Mouse (Mus musculus) kidney, embryonic 15.5 days (tissue): ENCODE results near the gene Tmem62. TPM values are rescaled to one million over a fixed set of nuclear protein-coding genes. Genes with fewer than 3 reads are reported as not detected.
A peak's percentile ranks its signal among the peaks of the same experiment; 100 is the strongest.
"Not testable (repeated sequence)": the region's sequence is repeated elsewhere in the genome, so short reads cannot be mapped to it uniquely, and the experiment has no call there.

Experiments used
- ATAC-seq: fragments of 200-750 bp; cut with Nextera tagmentation; replicated peaks from 2 replicates; pipeline ENCODE4 v1.8.0; 2017; ENCODE audit warnings: moderate TSS enrichment; ENCODE audit not compliant: low FRiP score
- H3K27ac ChIP-seq: fragments of 300-500 bp; sonication (generic); 2 replicates; pipeline ENCODE4 v1.5.1; 2015; ENCODE audit warnings: mild to moderate bottlenecking, inconsistent platforms
- H3K27me3 ChIP-seq: fragments of 300-500 bp; sonication (generic); 2 replicates; pipeline ENCODE4 v1.6.1; 2015; ENCODE audit warnings: inconsistent platforms
- H3K36me3 ChIP-seq: fragments of 300-500 bp; sonication (generic); 2 replicates; pipeline ENCODE4 v1.6.1; 2015; ENCODE audit warnings: inconsistent platforms
- H3K4me1 ChIP-seq: fragments of 300-500 bp; sonication (generic); 2 replicates; pipeline ENCODE4 v1.6.1; 2015; ENCODE audit warnings: inconsistent platforms
- H3K4me2 ChIP-seq: fragments of 300-500 bp; sonication (generic); 2 replicates; pipeline ENCODE4 v1.6.1; 2015; ENCODE audit warnings: moderate library complexity, mild to moderate bottlenecking, inconsistent platforms
- H3K4me3 ChIP-seq: fragments of 300-500 bp; sonication (generic); replicated peaks from 2 replicates; pipeline ENCODE4 v1.5.1; 2015; ENCODE audit warnings: mild to moderate bottlenecking, inconsistent platforms
- H3K9ac ChIP-seq: fragments of 300-500 bp; sonication (generic); 2 replicates; pipeline ENCODE4 v1.6.1; 2015; ENCODE audit warnings: mild to moderate bottlenecking, inconsistent platforms
- H3K9me3 ChIP-seq: fragments of 300-500 bp; sonication (generic); replicated peaks from 2 replicates; pipeline ENCODE4 v1.6.1; 2016; ENCODE audit warnings: inconsistent platforms
- WGBS: fragments of 180-500 bp; shearing (Covaris S2); methylation state at CpG from one replicate; pipeline ENCODE4 v1.1.7; 2015; ENCODE audit warnings: mixed read lengths; 5-methylcytosine and 5-hydroxymethylcytosine counted together
- microRNA-seq: library from miRNA; unstranded; fragments of <30 nt; microRNA quantifications from one replicate; pipeline ENCODE4, GENCODE M21; 2016
- polyA plus RNA-seq: library from polyadenylated mRNA; unstranded; fragments of >200 nt; fragmentation: Nextera tagmentation; extraction: Ambion mirVana; gene quantifications from 2 replicates; pipeline ENCODE4 v1.2.1, GENCODE M21; 2015

The Tmem62 gene
- polyA plus RNA-seq, 1 experiment from 2014 or later: 5.7 TPM

DNA sequence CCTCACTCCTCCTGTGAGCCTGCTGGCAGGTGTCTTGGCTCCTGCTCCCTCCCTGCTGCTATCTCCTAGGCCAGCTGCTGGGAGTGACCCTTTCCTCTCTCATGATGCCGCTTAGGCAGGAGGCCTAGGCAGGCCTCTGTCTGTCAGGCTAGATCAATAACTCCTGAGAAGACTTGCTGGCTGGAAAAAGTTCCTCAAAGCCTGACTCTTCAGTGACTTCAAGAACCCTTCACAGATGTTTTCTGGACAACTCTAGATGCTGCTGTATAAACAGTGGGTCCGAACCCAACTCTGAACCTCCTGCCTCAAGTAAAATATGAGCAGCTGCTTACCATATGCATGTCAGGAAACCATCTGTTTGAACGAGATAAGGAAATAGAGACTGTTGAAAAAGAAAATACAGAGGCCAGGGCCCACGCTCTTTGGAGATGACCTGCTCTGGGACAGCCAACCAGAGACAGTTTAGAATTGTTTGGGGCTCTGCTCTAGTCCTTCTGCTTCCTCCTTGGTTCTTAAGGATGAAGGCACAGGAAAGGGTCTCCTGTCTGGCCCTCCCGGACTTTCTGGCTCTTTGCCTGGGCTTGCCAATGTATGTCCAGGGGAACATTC is 60.0 kb downstream of the Tmem62 start, which contains the start of gene Epb42:
TSS of gene Epb42 (minus strand) at position 340 of the 609 bp plus-strand sequence.
- H3K9ac ChIP-seq: no peak within 1 kb of the TSS
- no peaks in the 10 kb centered on the region for H3K36me3 ChIP-seq
- peak; percentile 89 for ATAC-seq
- H3K4me3 ChIP-seq: no peak within 1 kb of the TSS
- H3K4me2 ChIP-seq: no peak within 1 kb of the TSS
- WGBS: 52% methylated on average over 5 of the region's 5 CpGs
- no peaks in the 10 kb centered on the region for H3K4me1 ChIP-seq
- H3K27ac ChIP-seq: no peak within 1 kb of the TSS
- H3K9me3 ChIP-seq: no peaks in the 10 kb centered on the region
- H3K27me3 ChIP-seq: no peaks in the 10 kb centered on the region

DNA sequence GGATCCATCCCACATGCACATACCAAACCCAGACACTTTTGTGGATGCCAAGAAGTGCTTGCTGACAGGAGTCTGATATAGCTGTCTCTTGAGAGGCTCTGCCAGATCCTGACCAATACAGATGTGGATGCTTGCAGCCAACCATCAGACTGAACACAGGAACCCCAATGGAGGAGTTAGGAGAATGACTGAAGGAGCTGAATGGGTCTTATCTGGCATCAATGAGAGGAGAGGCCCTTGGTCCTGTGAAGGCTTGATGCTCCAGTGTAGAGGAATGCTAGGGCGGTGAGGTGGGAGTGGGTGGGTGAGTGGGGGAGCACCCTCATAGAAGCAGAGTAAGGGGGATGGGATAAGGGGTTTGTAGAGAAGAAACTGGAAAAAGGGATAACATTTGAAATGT is 62.0 kb downstream of the Tmem62 start:
- not testable (repeated sequence) for H3K4me2 ChIP-seq, H3K27me3 ChIP-seq, H3K27ac ChIP-seq, H3K4me3 ChIP-seq, H3K9ac ChIP-seq, ATAC-seq, H3K4me1 ChIP-seq, H3K36me3 ChIP-seq, H3K9me3 ChIP-seq
- WGBS: 95% methylated on average over 1 of the region's 1 CpGs

DNA sequence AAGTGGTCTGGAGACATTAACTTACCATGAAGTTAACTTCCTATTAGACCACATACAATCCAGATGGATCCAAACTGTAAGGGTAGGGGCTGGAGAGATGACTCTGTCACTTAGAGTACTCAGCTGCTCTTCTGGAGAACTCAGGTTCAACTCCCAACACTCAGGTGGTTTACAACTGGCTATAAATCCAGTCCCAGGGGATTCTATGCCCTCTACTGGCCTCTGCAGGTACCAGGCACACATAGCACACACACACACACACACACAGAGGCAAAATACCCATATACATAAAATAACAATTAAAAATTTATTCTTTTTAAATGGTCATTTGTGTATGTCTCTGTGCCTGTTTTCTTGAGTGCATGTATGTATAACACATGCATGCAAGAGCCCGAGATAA is 62.6 kb downstream of the Tmem62 start:
- ATAC-seq: no peak
- no peak overlapping the region for H3K9ac ChIP-seq
- no peak overlapping the region for H3K27ac ChIP-seq
- no peak overlapping the region for H3K4me3 ChIP-seq
- no peaks in the 10 kb centered on the region for H3K36me3 ChIP-seq
- H3K4me2 ChIP-seq: no peak overlapping the region
- 96% methylated on average over 1 of the region's 1 CpGs for WGBS
- H3K9me3 ChIP-seq: no peaks in the 10 kb centered on the region
- no peaks in the 10 kb centered on the region for H3K4me1 ChIP-seq
- H3K27me3 ChIP-seq: no peaks in the 10 kb centered on the region

GRCm38 (mm10) chr2:121041098-121041497 is 64.3 kb downstream of the Tmem62 start:
- 42% methylated on average over 5 of the region's 5 CpGs for WGBS
- Histone ChIP-seq H3K4me1 (no peaks in the 10 kb centered on the region), H3K27ac (no peak overlapping the region), H3K9ac (no peak overlapping the region), H3K36me3 (no peaks in the 10 kb centered on the region), H3K9me3 (no peaks in the 10 kb centered on the region), H3K27me3 (no peaks in the 10 kb centered on the region), H3K4me2 (no peak overlapping the region), H3K4me3 (no peak overlapping the region)
- ATAC-seq: no peak

DNA sequence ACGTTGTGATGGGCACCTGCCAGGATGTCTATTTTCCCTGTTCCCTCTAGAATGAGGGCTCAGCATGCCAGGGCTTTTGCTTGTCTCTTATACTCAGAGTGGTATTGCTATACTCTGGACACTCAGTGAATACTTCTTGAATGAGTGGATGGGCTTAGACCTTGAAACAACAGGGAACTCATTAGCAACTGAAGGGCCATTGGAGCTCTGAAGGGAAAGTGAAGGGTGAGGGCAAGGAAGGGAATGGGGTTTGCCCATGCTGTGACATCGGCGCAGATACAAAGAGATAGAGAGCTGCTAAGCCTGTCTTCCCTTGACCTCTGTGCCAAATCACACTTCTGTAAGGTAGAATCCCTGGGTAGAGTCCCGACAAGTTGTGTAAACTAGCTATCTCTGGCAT is 68.8 kb downstream of the Tmem62 start:
- no peak for ATAC-seq
- no peak overlapping the region for H3K4me3 ChIP-seq
- H3K27ac ChIP-seq: no peak overlapping the region
- no peak overlapping the region for H3K4me2 ChIP-seq
- H3K27me3 ChIP-seq: no peaks in the 10 kb centered on the region
- no peaks in the 10 kb centered on the region for H3K4me1 ChIP-seq
- no peak overlapping the region for H3K9ac ChIP-seq
- no peaks in the 10 kb centered on the region for H3K9me3 ChIP-seq
- no peaks in the 10 kb centered on the region for H3K36me3 ChIP-seq
- WGBS: 81% methylated on average over 4 of the region's 4 CpGs

- H3K4me3 ChIP-seq: no peak overlapping the region
- no peak overlapping the region for H3K27ac ChIP-seq
- no peaks in the 10 kb centered on the region for H3K36me3 ChIP-seq
- no peak for ATAC-seq
- H3K9ac ChIP-seq: no peak overlapping the region
- H3K9me3 ChIP-seq: no peaks in the 10 kb centered on the region
- H3K4me2 ChIP-seq: no peak overlapping the region
- 89% methylated on average over 5 of the region's 5 CpGs for WGBS
- H3K27me3 ChIP-seq: no peaks in the 10 kb centered on the region
- no peaks in the 10 kb centered on the region for H3K4me1 ChIP-seq
Measured at GRCm38 (mm10) chr2:121052176-121052575, 75.4 kb downstream of the Tmem62 start.

GRCm38 (mm10) chr2:121054060-121054459 is 77.2 kb downstream of the Tmem62 start:
- Histone ChIP-seq H3K4me1 (no peaks in the 10 kb centered on the region), H3K4me2 (no peak overlapping the region), H3K36me3 (no peaks in the 10 kb centered on the region), H3K9ac (no peak overlapping the region), H3K9me3 (no peaks in the 10 kb centered on the region), H3K4me3 (no peak overlapping the region), H3K27ac (no peak overlapping the region), H3K27me3 (no peaks in the 10 kb centered on the region)
- no peak for ATAC-seq
- WGBS: 67% methylated on average over 2 of the region's 2 CpGs

DNA sequence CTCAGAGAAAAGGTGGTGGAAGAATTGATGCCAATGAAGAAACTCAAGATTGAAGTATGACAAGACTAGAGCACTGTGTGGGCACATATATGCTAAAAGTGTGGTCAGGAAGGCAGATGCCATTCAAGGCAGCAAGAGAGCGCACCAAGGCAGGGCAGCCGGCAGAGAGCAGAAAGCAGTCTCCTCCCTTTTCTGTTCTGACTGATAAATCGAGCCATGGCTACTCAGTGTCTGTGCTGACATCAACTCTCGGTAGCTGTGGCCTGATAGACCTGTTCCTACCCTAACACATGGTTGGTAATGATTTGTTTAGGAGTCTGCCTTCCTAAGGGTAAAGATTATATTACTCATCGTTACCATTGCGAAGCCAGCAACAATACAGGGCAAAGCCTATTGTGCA is 79.1 kb downstream of the Tmem62 start:
- ATAC-seq: no peak
- Histone ChIP-seq H3K4me3 (no peak overlapping the region), H3K9ac (no peak overlapping the region), H3K27me3 (no peaks in the 10 kb centered on the region), H3K27ac (no peak overlapping the region), H3K36me3 (no peaks in the 10 kb centered on the region), H3K4me2 (no peak overlapping the region), H3K9me3 (no peaks in the 10 kb centered on the region), H3K4me1 (no peaks in the 10 kb centered on the region)
- 88% methylated on average over 6 of the region's 6 CpGs for WGBS

Small RNA genes within 50 kb of the gene (microRNA-seq; reads per million reads assigned to microRNA genes)
- not detected for gene Gm44325

Other genes starting within 250 kb of the Tmem62 start
- gene Cdan1, start 126.9 kb upstream of the Tmem62 start, polyA plus RNA-seq: 5.1 and 7.4 TPM in 2 replicates
- gene Ttbk2, start 126.4 kb upstream of the Tmem62 start, polyA plus RNA-seq: 3.2 and 3.6 TPM in 2 replicates
- 27.8 and 30.4 TPM in 2 replicates for gene Ubr1, start 6.3 kb upstream of the Tmem62 start, polyA plus RNA-seq
- gene Ccndbp1, start 31.4 kb downstream of the Tmem62 start, polyA plus RNA-seq: 44.9 and 48.6 TPM in 2 replicates
- gene Epb42, start 60.1 kb downstream of the Tmem62 start, polyA plus RNA-seq: 2.2 and 4.1 TPM in 2 replicates
- gene Tgm5, start 108.8 kb downstream of the Tmem62 start, polyA plus RNA-seq: 6.8 and 7.8 TPM in 2 replicates
- gene Tgm7, start 132.8 kb downstream of the Tmem62 start, polyA plus RNA-seq: 0.17 and 0.25 TPM in 2 replicates
- 21.3 and 21.9 TPM in 2 replicates for gene Adal, start 163.4 kb downstream of the Tmem62 start, polyA plus RNA-seq
- gene Lcmt2, start 163.6 kb downstream of the Tmem62 start, polyA plus RNA-seq: 22.8 and 24.5 TPM in 2 replicates
- 57.2 and 57.6 TPM in 2 replicates for gene Tubgcp4, start 193.6 kb downstream of the Tmem62 start, polyA plus RNA-seq
- gene Zscan29, start 194.1 kb downstream of the Tmem62 start, polyA plus RNA-seq: 12.6 and 13.8 TPM in 2 replicates